Mouse (Mus musculus): Measurements from ENCODE around the gene D330020A13Rik. TPM values are rescaled to one million over a fixed set of nuclear protein-coding genes. Genes with fewer than 3 reads are reported as not detected.
"Not testable (repeated sequence)": the region's sequence is repeated elsewhere in the genome, so short reads cannot be mapped to it uniquely, and the experiment has no call there.

D330020A13Rik gene
- polyA plus RNA-seq, 1 experiment from 2014 or later, result not detected

DNA sequence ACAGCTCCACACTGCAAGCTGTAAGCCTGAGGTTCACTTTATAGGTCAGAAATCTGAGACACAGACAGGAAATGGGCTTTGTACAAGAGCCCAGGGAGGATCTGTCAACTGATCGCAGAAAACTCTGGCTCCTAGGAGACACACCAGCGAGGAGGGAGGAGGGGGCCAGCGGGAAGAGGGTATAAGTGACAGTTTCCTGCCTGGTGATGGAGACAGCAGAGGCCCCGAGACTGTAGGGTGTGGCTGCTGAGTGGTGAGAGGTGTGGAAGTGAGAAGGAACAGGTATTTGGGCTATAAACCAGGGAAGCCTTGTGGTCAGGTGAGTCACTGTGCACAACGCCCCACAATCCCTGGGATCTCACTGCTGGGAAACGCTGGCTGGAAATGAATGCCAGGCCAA, 30.0 kb upstream of the D330020A13Rik start:
- no peaks in the 10 kb centered on the region for H3K36me3 ChIP-seq

DNA sequence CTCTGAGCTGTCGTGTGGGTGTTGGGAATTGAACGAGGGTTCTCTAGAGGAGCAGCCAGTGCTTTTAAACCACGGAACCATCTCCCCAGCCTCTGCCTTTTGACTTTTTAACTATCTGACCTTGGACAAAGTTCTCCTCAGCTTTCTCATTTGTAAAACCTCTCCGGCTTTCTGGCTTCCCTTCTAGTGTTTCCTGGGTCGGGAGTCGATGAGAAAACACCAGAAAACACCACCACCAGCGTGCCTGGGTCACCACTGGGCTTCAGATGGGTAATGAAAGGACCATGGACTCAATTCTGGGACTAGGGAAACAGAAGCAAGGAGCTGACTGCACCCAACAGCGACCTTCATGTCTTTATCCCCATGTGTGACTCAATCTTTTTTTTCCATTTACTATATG, 20.0 kb upstream of the D330020A13Rik start:
- no peak overlapping the region for H3K4me3 ChIP-seq
- no peak for DNase-seq (ENCODE audit: low spot score)
- WGBS, result 81% methylated on average over 8 of the region's 8 CpGs
- no peak overlapping the region for H3K27ac ChIP-seq (replicated peaks)
- H3K4me1 ChIP-seq, result no peaks in the 10 kb centered on the region
- no peaks in the 10 kb centered on the region for H3K36me3 ChIP-seq
- no peaks in the 10 kb centered on the region for H3K9me3 ChIP-seq (replicated peaks)
- H3K27me3 ChIP-seq (ENCODE audit: low read depth, poor library complexity, severe bottlenecking), result no peaks in the 10 kb centered on the region

More for the DNA sequence above, 30.0 kb upstream of the D330020A13Rik start:
- no peak overlapping the region for H3K4me3 ChIP-seq
- 0 out of 2 replicates have a peak, but pooled peaks cover 5% of the 10 kb centered on the region for H3K4me1 ChIP-seq
- no peak for DNase-seq (ENCODE audit: low spot score)
- no peaks in the 10 kb centered on the region for H3K27me3 ChIP-seq (ENCODE audit: low read depth, poor library complexity, severe bottlenecking)
- WGBS, result 76% methylated on average over 6 of the region's 6 CpGs
- no peak overlapping the region for H3K27ac ChIP-seq (replicated peaks)
- H3K9me3 ChIP-seq (replicated peaks), result no peaks in the 10 kb centered on the region

DNA sequence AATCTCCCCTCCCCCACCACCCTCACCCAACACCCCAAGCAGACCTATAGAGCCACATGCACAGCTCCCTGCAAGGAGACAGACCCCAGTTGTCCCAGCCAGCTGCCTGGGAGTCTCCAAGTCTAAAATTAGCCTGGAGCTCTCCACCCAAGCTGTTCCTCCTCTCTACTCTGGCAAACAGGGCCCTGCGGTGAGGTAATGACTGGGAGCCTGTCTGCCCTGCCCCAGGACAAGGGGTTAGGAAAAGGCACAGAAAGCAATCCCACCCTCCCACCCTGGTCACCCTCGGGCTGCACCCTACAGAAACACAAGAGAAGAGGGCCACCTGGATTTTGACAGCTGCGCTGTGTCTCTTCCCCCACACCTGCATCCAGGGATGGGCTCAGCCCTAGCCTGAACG, 19.3 kb upstream of the D330020A13Rik start:
- WGBS, result 65% methylated on average over 4 of the region's 4 CpGs
- Histone ChIP-seq H3K4me1 (no peaks in the 10 kb centered on the region), H3K27me3 (ENCODE audit: low read depth, poor library complexity, severe bottlenecking) (no peaks in the 10 kb centered on the region), H3K4me3 (no peak overlapping the region), H3K9me3 (replicated peaks) (no peaks in the 10 kb centered on the region), H3K36me3 (no peaks in the 10 kb centered on the region), H3K27ac (replicated peaks) (no peak overlapping the region)
- no peak for DNase-seq (ENCODE audit: low spot score)

DNA sequence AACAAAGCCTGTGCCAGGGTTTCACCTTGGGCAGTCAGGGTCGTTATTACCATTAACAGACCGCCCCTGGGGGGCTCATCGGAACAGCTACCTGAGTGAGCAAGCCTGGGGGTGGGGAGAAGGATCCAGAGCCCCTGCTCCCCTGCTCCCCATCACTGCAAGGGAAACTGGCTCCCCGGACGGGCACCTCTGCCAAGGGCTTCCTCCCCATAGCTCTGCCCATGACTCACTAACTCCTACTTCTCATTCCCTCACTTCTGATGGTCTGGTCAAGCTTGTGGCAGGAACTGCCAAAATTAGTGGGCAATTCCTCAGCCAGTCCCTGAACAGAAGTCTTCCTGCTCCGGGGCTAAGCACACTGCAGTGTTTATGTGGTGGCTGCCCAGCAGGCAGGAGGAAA, 18.9 kb upstream of the D330020A13Rik start:
- no peaks in the 10 kb centered on the region for H3K9me3 ChIP-seq (replicated peaks)
- H3K36me3 ChIP-seq, result no peaks in the 10 kb centered on the region
- no peak for DNase-seq (ENCODE audit: low spot score)
- H3K4me1 ChIP-seq, result no peaks in the 10 kb centered on the region
- 59% methylated on average over 6 of the region's 6 CpGs for WGBS
- H3K4me3 ChIP-seq, result no peak overlapping the region
- H3K27me3 ChIP-seq (ENCODE audit: low read depth, poor library complexity, severe bottlenecking), result no peaks in the 10 kb centered on the region
- H3K27ac ChIP-seq (replicated peaks), result no peak overlapping the region

DNA sequence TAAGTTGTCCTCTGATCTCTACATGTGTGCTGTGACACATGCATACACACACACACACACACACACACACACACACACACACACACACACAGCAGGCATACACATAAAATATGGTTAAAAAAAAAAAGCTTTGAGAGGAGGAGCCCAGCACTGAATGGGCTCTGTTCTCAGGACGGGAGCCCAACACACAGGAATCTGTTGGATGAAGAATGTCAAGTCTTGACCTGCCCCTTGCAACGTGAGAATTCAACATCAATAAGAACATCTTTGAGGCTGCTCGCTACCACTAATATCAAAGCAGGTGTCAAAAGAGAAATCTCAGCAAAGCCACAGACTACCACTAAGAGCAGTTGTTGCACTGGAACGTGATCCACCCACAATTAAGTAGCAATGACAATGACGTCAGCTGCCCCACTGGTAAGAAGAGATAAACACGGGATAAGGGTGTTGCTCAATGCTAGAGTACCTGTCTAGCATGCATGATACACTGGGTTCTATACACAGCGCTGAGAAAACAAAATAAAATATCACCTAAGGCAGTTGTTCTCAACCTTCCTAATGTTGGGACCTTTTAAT, 17.2 kb upstream of the D330020A13Rik start:
- H3K27ac ChIP-seq (replicated peaks), result no peak overlapping the region
- H3K36me3 ChIP-seq, result no peaks in the 10 kb centered on the region
- WGBS, result 87% methylated on average over 7 of the region's 7 CpGs
- H3K4me1 ChIP-seq, result no peaks in the 10 kb centered on the region
- DNase-seq (ENCODE audit: low spot score), result no peak
- no peak overlapping the region for H3K4me3 ChIP-seq
- no peaks in the 10 kb centered on the region for H3K9me3 ChIP-seq (replicated peaks)
- H3K27me3 ChIP-seq (ENCODE audit: low read depth, poor library complexity, severe bottlenecking), result no peaks in the 10 kb centered on the region

DNA sequence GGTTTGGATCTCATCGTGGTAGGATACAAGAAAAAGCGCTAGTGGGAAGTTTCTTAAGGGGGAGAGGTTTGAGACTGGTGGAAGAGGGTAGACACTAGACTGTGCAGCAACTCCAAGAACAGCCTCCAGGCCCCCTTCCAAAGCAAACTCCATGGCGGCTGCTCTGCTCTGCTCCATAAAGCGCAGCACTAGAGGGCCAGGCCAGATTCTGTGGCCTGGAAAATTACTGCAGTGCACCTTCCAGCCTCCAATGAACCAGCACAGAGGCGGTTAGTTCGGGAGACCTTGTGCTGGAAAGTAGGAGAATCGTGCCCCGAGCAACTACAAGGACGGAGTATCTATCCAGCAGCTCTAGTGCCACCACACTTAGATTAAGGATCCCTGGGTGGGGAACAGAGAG, 6.9 kb upstream of the D330020A13Rik start:
- Histone ChIP-seq H3K4me1 (no peaks in the 10 kb centered on the region), H3K36me3 (no peaks in the 10 kb centered on the region), H3K4me3 (no peak overlapping the region), H3K27ac (replicated peaks) (no peak overlapping the region), H3K27me3 (ENCODE audit: low read depth, poor library complexity, severe bottlenecking) (peaks cover 14% of the 10 kb centered on the region), H3K9me3 (replicated peaks) (no peaks in the 10 kb centered on the region)
- WGBS, result 83% methylated on average over 9 of the region's 9 CpGs
- DNase-seq (ENCODE audit: low spot score), result no peak

DNA sequence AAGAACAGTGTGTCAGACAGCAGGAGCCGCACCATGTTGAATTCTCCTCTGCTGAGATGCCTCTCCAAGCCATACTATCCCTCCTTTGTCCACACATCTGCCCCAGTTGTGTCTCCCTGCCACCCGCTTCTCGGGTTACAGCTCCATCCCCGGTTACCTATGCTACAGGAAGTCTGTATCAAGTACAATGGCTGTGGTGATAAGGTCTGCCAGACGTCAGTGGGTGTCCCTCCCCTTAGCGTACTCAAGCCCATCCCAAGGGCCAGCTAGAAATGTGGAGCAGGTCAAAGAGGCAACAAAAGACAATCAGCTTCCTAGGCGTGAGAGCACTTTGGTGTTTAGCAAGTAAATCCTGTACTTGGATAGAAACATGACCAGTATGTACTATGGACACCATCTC, 5.6 kb upstream of the D330020A13Rik start:
- Histone ChIP-seq H3K9me3 (replicated peaks) (no peaks in the 10 kb centered on the region), H3K27ac (replicated peaks) (no peak overlapping the region), H3K36me3 (no peaks in the 10 kb centered on the region), H3K27me3 (ENCODE audit: low read depth, poor library complexity, severe bottlenecking) (peaks cover 26% of the 10 kb centered on the region), H3K4me3 (no peak overlapping the region), H3K4me1 (no peaks in the 10 kb centered on the region)
- 44% methylated on average over 7 of the region's 7 CpGs for WGBS
- DNase-seq (ENCODE audit: low spot score), result no peak

DNA sequence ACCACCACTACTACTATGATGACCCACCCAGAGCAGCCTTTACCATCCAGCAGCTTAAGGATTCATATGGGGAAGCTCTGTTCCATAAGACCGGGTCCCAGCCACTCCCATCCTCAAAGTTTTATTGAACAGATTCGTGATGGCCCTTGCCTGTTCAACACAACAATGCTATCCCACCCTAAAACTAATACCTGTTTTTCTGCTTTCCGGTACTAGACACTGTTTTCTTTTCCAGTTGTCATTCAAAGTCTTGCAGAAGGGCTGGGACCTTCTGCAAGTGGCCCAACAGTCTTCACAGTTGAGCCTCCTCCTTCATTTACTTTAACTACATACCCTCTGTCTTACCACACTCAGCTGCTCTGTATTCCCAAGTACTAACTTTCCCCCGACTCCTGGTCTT, 4.7 kb upstream of the D330020A13Rik start:
- H3K4me1 ChIP-seq, result peaks cover 8% of the 10 kb centered on the region
- H3K27ac ChIP-seq (replicated peaks), result no peak overlapping the region
- no peaks in the 10 kb centered on the region for H3K36me3 ChIP-seq
- peaks cover 35% of the 10 kb centered on the region for H3K27me3 ChIP-seq (ENCODE audit: low read depth, poor library complexity, severe bottlenecking)
- no peak overlapping the region for H3K4me3 ChIP-seq
- no peak for DNase-seq (ENCODE audit: low spot score)
- no peaks in the 10 kb centered on the region for H3K9me3 ChIP-seq (replicated peaks)
- 90% methylated on average over 4 of the region's 4 CpGs for WGBS

DNA sequence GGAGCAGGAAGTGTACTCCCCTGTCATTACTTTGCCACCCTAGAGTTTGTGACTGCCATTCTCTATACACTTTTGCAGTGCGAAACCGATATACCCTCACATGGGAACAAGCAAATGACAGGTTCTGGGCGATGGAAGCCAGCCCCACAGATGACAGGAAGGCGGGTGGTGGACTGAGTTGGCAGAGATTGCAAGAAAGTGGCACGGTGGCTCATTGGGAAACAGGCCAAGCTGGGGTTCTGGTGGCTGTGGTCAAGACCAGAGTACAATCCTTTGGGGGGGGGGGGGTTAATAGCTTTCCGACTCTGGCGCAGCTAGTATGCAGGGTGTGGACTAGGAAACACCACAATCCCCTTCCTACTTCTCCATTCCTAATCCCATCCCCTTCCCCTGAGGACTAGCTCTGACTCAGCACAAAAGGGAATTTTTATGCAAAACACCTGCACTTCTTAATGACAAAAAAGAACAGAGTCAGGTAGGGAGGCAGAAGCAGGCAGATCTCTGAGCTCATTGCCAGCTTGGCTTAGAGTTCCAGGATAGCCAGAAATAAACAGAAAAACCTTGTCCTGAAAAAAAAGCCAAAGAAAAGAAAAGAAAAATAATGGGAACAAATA, 2.7 kb upstream of the D330020A13Rik start:
- DNase-seq (ENCODE audit: low spot score), result no peak
- Histone ChIP-seq H3K36me3 (no peaks in the 10 kb centered on the region), H3K27me3 (ENCODE audit: low read depth, poor library complexity, severe bottlenecking) (peaks cover 54% of the 10 kb centered on the region)

DNA sequence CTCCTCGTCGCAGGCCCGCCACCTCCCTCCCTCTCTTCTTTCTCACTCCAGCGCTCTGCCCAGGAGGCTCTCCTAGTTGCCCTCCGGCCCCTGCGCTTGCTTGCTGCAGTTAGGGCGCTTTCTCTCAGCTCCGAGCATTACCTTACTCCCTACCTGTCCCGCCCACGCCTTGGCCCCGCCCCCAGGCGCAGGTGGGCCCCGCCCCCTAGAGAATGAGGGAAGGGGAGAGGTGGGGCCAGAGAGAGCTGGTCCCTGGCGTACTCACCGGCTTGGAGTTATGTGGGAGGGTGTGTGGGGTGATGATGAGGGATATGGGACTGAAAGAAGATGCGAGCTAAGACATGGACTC, 595 bp downstream of the D330020A13Rik start:
- H3K27ac ChIP-seq (replicated peaks), result peak overlapping the region; percentile 76
- H3K4me3 ChIP-seq, result peak overlapping the region; percentile 80
- no peak for DNase-seq (ENCODE audit: low spot score)
- H3K36me3 ChIP-seq, result no peaks in the 10 kb centered on the region
- 2% methylated on average over 16 of the region's 16 CpGs for WGBS
- no peaks in the 10 kb centered on the region for H3K9me3 ChIP-seq (replicated peaks)
- H3K27me3 ChIP-seq (ENCODE audit: low read depth, poor library complexity, severe bottlenecking), result peaks cover 54% of the 10 kb centered on the region
- peaks cover 15% of the 10 kb centered on the region for H3K4me1 ChIP-seq

More for the DNA sequence above, 2.7 kb upstream of the D330020A13Rik start:
- Histone ChIP-seq H3K9me3 (replicated peaks) (no peaks in the 10 kb centered on the region), H3K4me3 (no peak overlapping the region), H3K4me1 (peaks cover 15% of the 10 kb centered on the region), H3K27ac (replicated peaks) (no peak overlapping the region)
- 90% methylated on average over 7 of the region's 7 CpGs for WGBS

DNA sequence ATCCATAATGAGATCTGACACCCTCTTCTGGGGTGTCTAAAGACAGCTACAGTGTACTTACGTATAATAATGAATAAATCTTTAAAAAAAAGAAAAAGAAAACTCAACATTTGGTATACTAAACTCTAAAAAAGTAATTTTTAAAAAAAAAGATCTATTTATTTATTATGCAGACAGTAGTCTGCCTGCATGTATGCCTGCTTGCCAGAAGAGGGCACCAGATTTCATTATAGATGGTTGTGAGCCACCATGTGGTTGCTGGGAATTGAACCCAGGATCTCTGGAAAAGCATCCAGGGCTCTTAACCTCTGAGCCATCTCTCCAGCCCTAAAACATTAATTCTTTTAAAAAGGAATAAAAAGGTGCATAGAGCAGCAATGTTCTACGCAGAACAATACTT, 2.4 kb downstream of the D330020A13Rik start:
- not testable (repeated sequence) for H3K27ac ChIP-seq (replicated peaks); H3K36me3 ChIP-seq; H3K4me3 ChIP-seq; H3K9me3 ChIP-seq (replicated peaks); DNase-seq (ENCODE audit: low spot score)
- peaks cover 52% of the 10 kb centered on the region for H3K27me3 ChIP-seq (ENCODE audit: low read depth, poor library complexity, severe bottlenecking)
- H3K4me1 ChIP-seq, result peaks cover 15% of the 10 kb centered on the region
- WGBS, result 94% methylated on average over 2 of the region's 2 CpGs

DNA sequence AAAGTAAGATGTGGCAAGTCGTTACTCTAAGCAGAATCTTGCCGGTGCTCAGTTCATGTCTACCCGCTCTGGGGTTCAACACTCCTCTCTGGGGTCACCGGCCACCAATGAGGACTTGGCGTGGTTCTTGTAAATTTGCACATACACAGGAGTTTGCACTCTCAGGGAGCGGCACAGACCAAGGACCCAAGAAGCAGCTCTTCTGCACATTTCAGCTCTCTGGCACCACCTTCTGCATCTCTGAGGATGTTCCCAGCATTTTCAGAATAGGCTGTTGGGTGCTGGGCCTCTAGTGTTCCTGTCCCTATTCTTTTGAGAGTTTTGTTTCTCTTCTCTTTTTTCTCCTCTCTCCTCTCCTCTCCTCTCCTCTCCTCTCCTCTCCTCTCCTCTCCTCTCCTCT, 7.0 kb downstream of the D330020A13Rik start:
- Histone ChIP-seq H3K4me1 (peaks cover 5% of the 10 kb centered on the region), H3K4me3 (no peak overlapping the region), H3K9me3 (replicated peaks) (no peaks in the 10 kb centered on the region), H3K36me3 (no peaks in the 10 kb centered on the region), H3K27me3 (ENCODE audit: low read depth, poor library complexity, severe bottlenecking) (peaks cover 16% of the 10 kb centered on the region), H3K27ac (replicated peaks) (no peak overlapping the region)
- WGBS, result 34% methylated on average over 6 of the region's 6 CpGs
- DNase-seq (ENCODE audit: low spot score), result no peak

DNA sequence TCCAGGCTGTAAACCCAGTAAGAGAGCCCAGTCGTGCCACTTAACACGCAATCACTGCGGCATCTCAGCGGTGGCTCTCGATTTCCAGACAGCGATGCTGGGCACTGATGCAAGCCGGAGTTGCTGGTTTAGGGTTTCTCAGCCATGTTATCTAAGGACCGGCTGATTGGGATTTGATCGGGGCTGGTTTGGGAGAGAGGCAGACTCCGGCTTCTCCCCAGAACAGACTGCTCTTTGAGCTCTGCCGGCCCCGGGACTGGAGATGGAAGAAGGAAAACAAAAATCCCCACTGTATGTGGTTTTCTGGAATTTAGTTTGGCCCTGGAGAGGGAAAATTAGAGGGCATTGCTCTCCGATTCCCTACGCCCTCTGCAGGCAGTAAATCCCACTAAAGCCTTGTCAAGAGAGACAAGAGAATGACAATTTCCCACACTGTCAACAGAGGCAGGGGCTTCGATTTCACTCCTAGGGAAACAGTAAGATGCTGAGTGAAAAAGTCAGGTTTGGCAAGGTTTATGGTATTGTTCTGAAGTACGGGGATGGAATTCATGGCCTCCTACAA, 8.7 kb downstream of the D330020A13Rik start:
- no peak overlapping the region; the same call in 1 of the 2 replicates for H3K27ac ChIP-seq (replicated peaks)

More for the DNA sequence above, 8.7 kb downstream of the D330020A13Rik start:
- peaks cover 5% of the 10 kb centered on the region for H3K4me1 ChIP-seq
- 32% methylated on average over 16 of the region's 16 CpGs for WGBS
- peaks cover 14% of the 10 kb centered on the region; the same call in 1 of the 2 replicates for H3K27me3 ChIP-seq (ENCODE audit: low read depth, poor library complexity, severe bottlenecking)
- peak; percentile 27 for DNase-seq (ENCODE audit: low spot score)
- H3K9me3 ChIP-seq (replicated peaks), result no peaks in the 10 kb centered on the region
- peak overlapping the region; percentile 37 for H3K4me3 ChIP-seq
- no peaks in the 10 kb centered on the region for H3K36me3 ChIP-seq
